Mouse (Mus musculus) hindbrain, embryonic 13.5 days (tissue): ENCODE data around the gene Tnfrsf1a. TPM values are rescaled to one million over a fixed set of nuclear protein-coding genes. Genes with fewer than 3 reads are reported as not detected.

Experiments used
- ATAC-seq: fragments of 200-750 bp; cut with Nextera tagmentation; 2 replicates; pipeline ENCODE4 v1.8.0; 2017; ENCODE audit warnings: moderate TSS enrichment; ENCODE audit not compliant: low FRiP score
- H3K27ac ChIP-seq: fragments of 300-500 bp; sonication (generic); 2 replicates; pipeline ENCODE4 v1.5.1; 2015; ENCODE audit warnings: inconsistent platforms, mild to moderate bottlenecking, moderate library complexity
- H3K27me3 ChIP-seq: fragments of 300-500 bp; sonication (generic); 2 replicates; pipeline ENCODE4 v1.6.1; 2015; ENCODE audit warnings: mild to moderate bottlenecking, inconsistent platforms
- H3K36me3 ChIP-seq: fragments of 300-500 bp; sonication (generic); 2 replicates; pipeline ENCODE4 v1.6.1; 2015; ENCODE audit warnings: mild to moderate bottlenecking, inconsistent platforms
- H3K4me1 ChIP-seq: fragments of 300-500 bp; sonication (generic); replicated peaks from 2 replicates; pipeline ENCODE4 v1.6.1; 2015; ENCODE audit warnings: inconsistent platforms
- H3K4me2 ChIP-seq: fragments of 300-500 bp; sonication (generic); 2 replicates; pipeline ENCODE4 v1.6.1; 2015; ENCODE audit warnings: inconsistent platforms, mild to moderate bottlenecking, moderate library complexity
- H3K4me3 ChIP-seq: fragments of 300-500 bp; sonication (generic); 2 replicates; pipeline ENCODE4 v1.5.1; 2015; ENCODE audit warnings: mild to moderate bottlenecking, inconsistent platforms
- H3K9ac ChIP-seq: fragments of 300-500 bp; sonication (generic); 2 replicates; pipeline ENCODE4 v1.6.1; 2015; ENCODE audit warnings: mild to moderate bottlenecking, inconsistent platforms
- H3K9me3 ChIP-seq: fragments of 300-500 bp; sonication (generic); 2 replicates; pipeline ENCODE4 v1.6.1; 2016; ENCODE audit warnings: inconsistent platforms
- WGBS: fragments of 180-500 bp; shearing (Covaris S2); methylation state at CpG from one replicate; pipeline ENCODE4 v1.1.7; 2015; 5-methylcytosine and 5-hydroxymethylcytosine counted together
- polyA plus RNA-seq: library from polyadenylated mRNA; unstranded; fragments of >200 nt; fragmentation: Nextera tagmentation; extraction: Ambion mirVana; gene quantifications from 2 replicates; pipeline ENCODE4 v1.2.1, GENCODE M21; 2015

Gene Tnfrsf1a
- polyA plus RNA-seq, 1 experiment from 2014 or later, result 15.7 TPM

DNA sequence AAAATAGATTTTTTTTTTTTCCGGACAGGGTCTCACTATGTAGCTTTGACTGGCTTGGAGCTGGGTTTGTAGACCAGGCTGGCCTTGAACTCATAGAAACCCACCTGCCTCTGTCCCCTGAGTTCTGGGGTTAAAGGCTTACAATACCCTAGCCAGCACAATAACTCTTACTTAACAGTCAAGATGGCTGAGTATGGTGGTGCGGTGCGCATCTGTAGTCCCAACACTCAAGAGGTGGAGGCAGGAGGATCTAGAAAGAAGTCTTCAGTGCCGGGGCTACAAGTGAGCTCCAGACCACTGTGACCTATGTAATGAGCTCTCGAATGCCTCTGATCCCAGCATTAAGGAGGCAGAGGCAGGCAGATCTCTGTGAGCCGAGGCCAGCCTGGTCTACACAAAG is 62.5 kb downstream of the Tnfrsf1a start:
- ATAC-seq, result no peak
- 96% methylated on average over 6 of the region's 6 CpGs for WGBS
- H3K9ac ChIP-seq, result no peak overlapping the region
- no peaks in the 10 kb centered on the region for H3K4me1 ChIP-seq
- H3K36me3 ChIP-seq, result no peaks in the 10 kb centered on the region
- no peak overlapping the region for H3K4me3 ChIP-seq
- H3K27ac ChIP-seq, result no peak overlapping the region
- H3K9me3 ChIP-seq, result no peaks in the 10 kb centered on the region
- H3K4me2 ChIP-seq, result no peak overlapping the region
- no peaks in the 10 kb centered on the region for H3K27me3 ChIP-seq

Other genes starting within 250 kb of the Tnfrsf1a start
- 47.9 and 48.6 TPM in 2 replicates for gene Nop2, start 217.5 kb upstream of the Tnfrsf1a start, polyA plus RNA-seq
- gene Iffo1, start 204.1 kb upstream of the Tnfrsf1a start, polyA plus RNA-seq, result 17.2 and 19.7 TPM in 2 replicates
- gene Gapdh, start 182.9 kb upstream of the Tnfrsf1a start, polyA plus RNA-seq, result 1,320 and 1,327 TPM in 2 replicates
- 56.7 and 62.9 TPM in 2 replicates for gene Ncapd2, start 157.7 kb upstream of the Tnfrsf1a start, polyA plus RNA-seq
- 158 and 164 TPM in 2 replicates for gene Mrpl51, start 157.6 kb upstream of the Tnfrsf1a start, polyA plus RNA-seq
- 11.3 and 12.9 TPM in 2 replicates for gene Vamp1, start 133.8 kb upstream of the Tnfrsf1a start, polyA plus RNA-seq
- gene Tapbpl, start 117.5 kb upstream of the Tnfrsf1a start, polyA plus RNA-seq, result 4.3 and 5.0 TPM in 2 replicates
- 1.5 and 2.2 TPM in 2 replicates for gene Cd27, start 112.4 kb upstream of the Tnfrsf1a start, polyA plus RNA-seq
- not detected in 2 replicates for gene Tuba3a, start 63.3 kb upstream of the Tnfrsf1a start, polyA plus RNA-seq
- 13.5 and 15.2 TPM in 2 replicates for gene Ltbr, start 35.5 kb upstream of the Tnfrsf1a start, polyA plus RNA-seq
- 0.29 and 0.31 TPM in 2 replicates for gene Scnn1a, start 28.7 kb upstream of the Tnfrsf1a start, polyA plus RNA-seq
- gene Plekhg6, start 31.4 kb downstream of the Tnfrsf1a start, polyA plus RNA-seq, result 0.12 TPM in 2 replicates
- gene Cd9, start 145.4 kb downstream of the Tnfrsf1a start, polyA plus RNA-seq, result 57.8 and 63.4 TPM in 2 replicates
- gene Vwf, start 197.4 kb downstream of the Tnfrsf1a start, polyA plus RNA-seq, result 8.0 and 11.3 TPM in 2 replicates